ENCODE assay signal across 8 mouse cellular contexts in the genomic region with DNA sequence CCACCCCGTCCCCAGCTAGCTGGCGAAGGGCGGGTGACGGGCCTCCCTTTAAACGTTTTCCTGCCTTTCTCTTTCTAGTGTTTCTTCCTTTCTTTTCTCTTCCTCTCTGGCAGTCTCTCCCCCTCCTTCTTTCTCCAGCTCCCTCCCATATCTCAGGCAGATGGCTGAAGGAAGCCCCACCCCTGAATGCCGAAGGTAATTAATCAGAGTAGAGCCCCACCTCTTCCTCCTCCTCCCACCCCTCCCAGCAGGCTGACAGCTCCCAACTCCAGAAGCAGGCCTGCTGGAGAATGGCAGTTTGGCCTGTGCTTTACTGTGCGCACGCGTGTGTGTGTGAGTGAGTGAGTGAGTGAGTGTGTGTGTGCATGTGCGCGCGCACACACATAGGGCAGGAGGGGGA.
DNase-seq lines count a peak whose midpoint lies in the region; ATAC-seq and TF ChIP-seq lines count a peak whose summit lies in the region.

No protein-coding gene starts in this region.

- ATAC-seq in heart, embryonic 15.5 days (replicated peaks; ENCODE audit: insufficient number of reproducible peaks, insufficient read depth, low FRiP score, low read depth) = peak; percentile 87
- ATAC-seq in liver, embryonic 13.5 days (ENCODE audit: low read depth) = peak; percentile 74
- ATAC-seq in neural tube, embryonic 14.5 days (ENCODE audit: low read depth) = peak; percentile 94

- peak overlapping the region; percentile 63 for H3K4me2 ChIP-seq in heart, embryonic 15.5 days
- H3K4me2 ChIP-seq in liver, embryonic 13.5 days = peak overlapping the region; percentile 55
- H3K4me2 ChIP-seq in neural tube, embryonic 14.5 days (ENCODE audit: low read depth, low read length) = peak overlapping the region; percentile 97

- TF ChIP-seq CTCF in brain, embryonic 14.5 days (IDR thresholded peaks at IDR 0.05; ENCODE audit: borderline replicate concordance, extremely low read depth, insufficient read depth, insufficient read length) = no peak

- peak; percentile 90 for DNase-seq in ES-CJ7 (ENCODE audit: low read depth, low spot score)
- DNase-seq in brain, embryonic 14.5 days (ENCODE audit: low read depth) = peak; percentile 98
- DNase-seq in forebrain, embryonic 10.5 days (ENCODE audit: extremely low spot score, low spot score) = peak; percentile 79
- DNase-seq in kidney, postnatal 25 days = peak; percentile 86 to 91
- peak; percentile 24 for DNase-seq in liver, embryonic 13.5 days
- peak; percentile 89 for DNase-seq in yolk sac, embryonic 10.5 days (ENCODE audit: low spot score)

- H3K4me3 ChIP-seq in forebrain, embryonic 10.5 days = peak overlapping the region; percentile 62
- H3K4me3 ChIP-seq in heart, embryonic 15.5 days = peak overlapping the region; percentile 68
- peak overlapping the region; percentile 53 for H3K4me3 ChIP-seq in liver, embryonic 13.5 days (replicated peaks)
- peak overlapping the region; percentile 55 for H3K4me3 ChIP-seq in neural tube, embryonic 14.5 days (ENCODE audit: low read depth, low read length)

- H3K9ac ChIP-seq in heart, embryonic 15.5 days = peak overlapping the region; percentile 79
- H3K9ac ChIP-seq in liver, embryonic 13.5 days = peak overlapping the region; percentile 54
- peak overlapping the region; percentile 71 for H3K9ac ChIP-seq in neural tube, embryonic 14.5 days (replicated peaks; ENCODE audit: low read depth, low read length)

- no peaks in the 10 kb centered on the region for H3K9me3 ChIP-seq in forebrain, embryonic 10.5 days
- no peaks in the 10 kb centered on the region for H3K9me3 ChIP-seq in heart, embryonic 15.5 days (replicated peaks)
- no peaks in the 10 kb centered on the region for H3K9me3 ChIP-seq in liver, embryonic 13.5 days (replicated peaks)
- no peaks in the 10 kb centered on the region for H3K9me3 ChIP-seq in neural tube, embryonic 14.5 days (ENCODE audit: control insufficient read depth, low read length)

- H3K27me3 ChIP-seq in forebrain, embryonic 10.5 days (ENCODE audit: poor library complexity, severe bottlenecking) = no peaks in the 10 kb centered on the region
- H3K27me3 ChIP-seq in heart, embryonic 15.5 days = no peaks in the 10 kb centered on the region
- H3K27me3 ChIP-seq in liver, embryonic 13.5 days = no peaks in the 10 kb centered on the region
- no peaks in the 10 kb centered on the region for H3K27me3 ChIP-seq in neural tube, embryonic 14.5 days (ENCODE audit: control insufficient read depth, insufficient read depth, low read length)

- 2% methylated on average over 12 of the region's 12 CpGs for WGBS in forebrain, embryonic 10.5 days
- 1% methylated on average over 12 of the region's 12 CpGs for WGBS in heart, embryonic 15.5 days
- WGBS in liver, embryonic 13.5 days (ENCODE audit: insufficient replicate concordance) = 4% methylated on average over 12 of the region's 12 CpGs
- WGBS in neural tube, embryonic 14.5 days = under 1% methylated on average over 12 of the region's 12 CpGs

- 0 out of 2 replicates have a peak, but pooled peaks cover 3% of the 10 kb centered on the region for H3K36me3 ChIP-seq in forebrain, embryonic 10.5 days (replicated peaks)
- H3K36me3 ChIP-seq in heart, embryonic 15.5 days = no peaks in the 10 kb centered on the region
- H3K36me3 ChIP-seq in liver, embryonic 13.5 days = no peaks in the 10 kb centered on the region
- no peaks in the 10 kb centered on the region for H3K36me3 ChIP-seq in neural tube, embryonic 14.5 days (ENCODE audit: control insufficient read depth, insufficient read depth, low read length)

- peaks cover 65% of the 10 kb centered on the region for H3K4me1 ChIP-seq in forebrain, embryonic 10.5 days
- H3K4me1 ChIP-seq in heart, embryonic 15.5 days (replicated peaks) = peaks cover 57% of the 10 kb centered on the region
- H3K4me1 ChIP-seq in liver, embryonic 13.5 days (replicated peaks) = peaks cover 33% of the 10 kb centered on the region
- H3K4me1 ChIP-seq in neural tube, embryonic 14.5 days (ENCODE audit: control insufficient read depth, insufficient read depth, low read length) = peaks cover 29% of the 10 kb centered on the region

- peak; percentile 13; the same call in 1 of the 2 replicates for TF ChIP-seq POLR2A in brain, embryonic 14.5 days (IDR thresholded peaks at IDR 0.05; ENCODE audit: borderline replicate concordance, extremely low read depth, insufficient read depth, insufficient read length, poor library complexity, severe bottlenecking)

- H3K27ac ChIP-seq in forebrain, embryonic 10.5 days = peak overlapping the region; percentile 85
- H3K27ac ChIP-seq in heart, embryonic 15.5 days = peak overlapping the region; percentile 94
- H3K27ac ChIP-seq in liver, embryonic 13.5 days = peak overlapping the region; percentile 69; the same call in 1 of the 2 replicates
- peak overlapping the region; percentile 93 for H3K27ac ChIP-seq in neural tube, embryonic 14.5 days (ENCODE audit: low read depth, low read length)

Comparison
In these comparisons a context has a peak if more than half of its experiments do, and no peak if none do; other contexts are left out.
1. Peak in every context shown above with its lines: DNase-seq, ATAC-seq, H3K4me3 ChIP-seq and H3K27ac ChIP-seq.
2. DNase-seq: peak in every context shown above with its lines; median percentile 98 in brain, embryonic 14.5 days; 90 in ES-CJ7; 89 in yolk sac, embryonic 10.5 days; 88 in kidney, postnatal 25 days; 79 in forebrain, embryonic 10.5 days; 24 in liver, embryonic 13.5 days.